Mouse (Mus musculus): ENCODE measurements at regions not wholly inside any gene's neighbourhood (a gene's known extent, or its start where the extent isn't known, plus 50 kb on each side); places are given as distances from the start of the nearest gene placed in this dataset.

GRCm38 (mm10) chr13:83068588-83068987, 435.2 kb upstream of the Mef2c start:
- H3K27me3 ChIP-seq (ENCODE audit: control insufficient read depth, insufficient read depth, low read length): no peaks in the 10 kb centered on the region
- H3K4me1 ChIP-seq (ENCODE audit: control insufficient read depth, insufficient read depth, low read length): no peaks in the 10 kb centered on the region
- H3K9ac ChIP-seq (ENCODE audit: low read depth, low read length): no peak overlapping the region
- 28% methylated on average over 1 of the region's 1 CpGs for WGBS (ENCODE audit: insufficient replicate concordance)
- no peak for ATAC-seq (replicated peaks; ENCODE audit: insufficient number of reproducible peaks, low FRiP score, low TSS enrichment)
- no peak overlapping the region for H3K27ac ChIP-seq (ENCODE audit: low read depth, low read length)
- H3K4me2 ChIP-seq: no peak overlapping the region
- no peaks in the 10 kb centered on the region for H3K9me3 ChIP-seq (replicated peaks; ENCODE audit: control insufficient read depth, low read length)
- no peaks in the 10 kb centered on the region for H3K36me3 ChIP-seq (ENCODE audit: control insufficient read depth, insufficient read depth, low read length)
- no peak overlapping the region for H3K4me3 ChIP-seq (ENCODE audit: low read depth, low read length)

GRCm38 (mm10) chr13:83069293-83069692, 434.5 kb upstream of the Mef2c start:
- H3K9ac ChIP-seq (ENCODE audit: low read depth, low read length): no peak overlapping the region
- no peaks in the 10 kb centered on the region for H3K27me3 ChIP-seq (ENCODE audit: control insufficient read depth, insufficient read depth, low read length)
- no peaks in the 10 kb centered on the region for H3K9me3 ChIP-seq (replicated peaks; ENCODE audit: control insufficient read depth, low read length)
- H3K4me3 ChIP-seq (ENCODE audit: low read depth, low read length): no peak overlapping the region
- no peak overlapping the region for H3K27ac ChIP-seq (ENCODE audit: low read depth, low read length)
- no peaks in the 10 kb centered on the region for H3K4me1 ChIP-seq (ENCODE audit: control insufficient read depth, insufficient read depth, low read length)
- H3K4me2 ChIP-seq: no peak overlapping the region
- H3K36me3 ChIP-seq (ENCODE audit: control insufficient read depth, insufficient read depth, low read length): no peaks in the 10 kb centered on the region
- ATAC-seq (replicated peaks; ENCODE audit: insufficient number of reproducible peaks, low FRiP score, low TSS enrichment): no peak

DNA sequence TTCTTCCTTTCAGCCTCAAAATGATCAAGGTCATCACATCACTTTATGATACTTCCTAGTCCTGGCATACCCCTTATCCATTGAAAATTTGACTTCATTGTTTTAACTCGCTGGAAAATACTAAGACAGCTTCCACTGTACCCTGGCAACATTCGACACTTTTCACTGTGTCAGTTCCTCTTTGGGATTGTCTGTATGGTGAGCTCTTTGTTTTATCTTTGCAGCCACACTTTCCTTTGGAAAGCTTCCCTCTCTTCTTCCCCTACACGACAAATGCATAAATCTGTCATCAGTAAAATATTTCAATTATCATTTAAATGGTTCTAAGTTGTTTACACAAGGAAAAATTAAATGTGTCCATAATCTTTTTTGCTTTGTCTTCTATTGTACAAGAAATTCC, 431.8 kb upstream of the Mef2c start:
- H3K4me2 ChIP-seq: no peak overlapping the region
- no peaks in the 10 kb centered on the region for H3K4me1 ChIP-seq (ENCODE audit: control insufficient read depth, insufficient read depth, low read length)
- no peak for ATAC-seq (replicated peaks; ENCODE audit: insufficient number of reproducible peaks, low FRiP score, low TSS enrichment)
- no peak overlapping the region for H3K4me3 ChIP-seq (ENCODE audit: low read depth, low read length)
- WGBS (ENCODE audit: insufficient replicate concordance): 42% methylated on average over 3 of the region's 3 CpGs
- no peaks in the 10 kb centered on the region for H3K27me3 ChIP-seq (ENCODE audit: control insufficient read depth, insufficient read depth, low read length)
- H3K9me3 ChIP-seq (replicated peaks; ENCODE audit: control insufficient read depth, low read length): no peaks in the 10 kb centered on the region
- no peak overlapping the region for H3K9ac ChIP-seq (ENCODE audit: low read depth, low read length)
- H3K36me3 ChIP-seq (ENCODE audit: control insufficient read depth, insufficient read depth, low read length): no peaks in the 10 kb centered on the region
- no peak overlapping the region for H3K27ac ChIP-seq (ENCODE audit: low read depth, low read length)

- H3K36me3 ChIP-seq (ENCODE audit: control insufficient read depth, insufficient read depth, low read length): no peaks in the 10 kb centered on the region
- H3K4me2 ChIP-seq: no peak overlapping the region
- H3K4me1 ChIP-seq (ENCODE audit: control insufficient read depth, insufficient read depth, low read length): no peaks in the 10 kb centered on the region
- no peak overlapping the region for H3K27ac ChIP-seq (ENCODE audit: low read depth, low read length)
- no peaks in the 10 kb centered on the region for H3K27me3 ChIP-seq (ENCODE audit: control insufficient read depth, insufficient read depth, low read length)
- H3K4me3 ChIP-seq (ENCODE audit: low read depth, low read length): no peak overlapping the region
- H3K9ac ChIP-seq (ENCODE audit: low read depth, low read length): no peak overlapping the region
- no peak for ATAC-seq (replicated peaks; ENCODE audit: insufficient number of reproducible peaks, low FRiP score, low TSS enrichment)
- H3K9me3 ChIP-seq (replicated peaks; ENCODE audit: control insufficient read depth, low read length): no peaks in the 10 kb centered on the region
- WGBS (ENCODE audit: insufficient replicate concordance): 83% methylated on average over 6 of the region's 6 CpGs
These were observed 429.4 kb upstream of the Mef2c start for GRCm38 (mm10) chr13:83074219-83074965.

DNA sequence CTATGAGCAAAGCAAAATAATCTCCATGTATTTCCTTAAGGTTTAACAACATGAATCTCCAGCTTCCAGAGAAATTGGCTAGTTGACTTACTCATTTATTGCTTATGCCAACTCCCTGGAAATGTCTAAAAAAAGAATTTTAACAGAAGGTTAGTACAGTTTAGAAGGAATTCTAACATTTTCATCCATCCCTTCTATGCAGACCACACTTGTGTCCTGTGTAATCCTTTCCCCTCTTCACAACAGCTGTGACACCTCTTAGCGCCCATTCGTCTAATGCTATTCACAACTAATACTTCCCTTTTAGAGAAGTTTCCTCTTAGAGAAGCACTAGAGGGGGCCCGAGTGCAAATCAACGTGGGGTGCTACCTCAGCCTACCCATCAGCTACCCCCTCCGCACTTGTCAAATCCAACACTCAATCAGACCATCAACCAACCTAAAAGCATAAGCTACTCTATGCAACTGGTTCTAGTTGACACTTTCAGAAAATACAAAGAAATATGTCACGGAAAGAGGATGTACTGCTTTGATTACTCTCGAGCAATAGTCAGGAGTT, 428.4 kb upstream of the Mef2c start:
- no peak overlapping the region for H3K4me3 ChIP-seq (ENCODE audit: low read depth, low read length)
- no peak overlapping the region for H3K4me2 ChIP-seq
- no peak overlapping the region for H3K27ac ChIP-seq (ENCODE audit: low read depth, low read length)
- no peaks in the 10 kb centered on the region for H3K9me3 ChIP-seq (replicated peaks; ENCODE audit: control insufficient read depth, low read length)
- no peaks in the 10 kb centered on the region for H3K36me3 ChIP-seq (ENCODE audit: control insufficient read depth, insufficient read depth, low read length)
- no peak overlapping the region for H3K9ac ChIP-seq (ENCODE audit: low read depth, low read length)
- 56% methylated on average over 7 of the region's 7 CpGs for WGBS (ENCODE audit: insufficient replicate concordance)
- no peaks in the 10 kb centered on the region for H3K4me1 ChIP-seq (ENCODE audit: control insufficient read depth, insufficient read depth, low read length)
- no peak for ATAC-seq (replicated peaks; ENCODE audit: insufficient number of reproducible peaks, low FRiP score, low TSS enrichment)
- no peaks in the 10 kb centered on the region for H3K27me3 ChIP-seq (ENCODE audit: control insufficient read depth, insufficient read depth, low read length)

DNA sequence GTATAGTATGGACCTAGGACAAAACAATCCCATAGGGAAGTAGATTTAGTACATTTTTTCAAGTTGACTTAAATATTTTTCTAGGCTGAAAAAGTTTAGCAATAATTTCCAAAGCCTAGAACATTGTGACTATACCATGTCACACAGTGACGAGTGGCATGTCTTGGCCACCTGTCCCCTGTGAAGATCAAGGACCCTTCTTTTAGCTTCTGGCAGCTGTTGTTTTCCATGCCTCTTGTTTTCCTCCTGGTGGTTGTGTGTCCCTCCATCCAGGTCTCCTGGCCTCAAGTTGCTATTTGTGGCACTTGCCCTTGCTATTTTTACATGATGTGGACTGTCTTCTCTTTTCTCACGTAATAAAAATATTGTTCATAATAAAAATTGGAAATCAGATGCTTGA, 427.2 kb upstream of the Mef2c start:
- no peaks in the 10 kb centered on the region for H3K4me1 ChIP-seq (ENCODE audit: control insufficient read depth, insufficient read depth, low read length)
- no peak overlapping the region for H3K4me2 ChIP-seq
- no peak overlapping the region for H3K4me3 ChIP-seq (ENCODE audit: low read depth, low read length)
- no peak overlapping the region for H3K9ac ChIP-seq (ENCODE audit: low read depth, low read length)
- H3K36me3 ChIP-seq (ENCODE audit: control insufficient read depth, insufficient read depth, low read length): no peaks in the 10 kb centered on the region
- ATAC-seq (replicated peaks; ENCODE audit: insufficient number of reproducible peaks, low FRiP score, low TSS enrichment): no peak
- no peaks in the 10 kb centered on the region for H3K9me3 ChIP-seq (replicated peaks; ENCODE audit: control insufficient read depth, low read length)
- no peaks in the 10 kb centered on the region for H3K27me3 ChIP-seq (ENCODE audit: control insufficient read depth, insufficient read depth, low read length)
- H3K27ac ChIP-seq (ENCODE audit: low read depth, low read length): no peak overlapping the region
- 54% methylated on average over 2 of the region's 2 CpGs for WGBS (ENCODE audit: insufficient replicate concordance)

GRCm38 (mm10) chr13:83077085-83077484, 426.7 kb upstream of the Mef2c start:
- H3K36me3 ChIP-seq (ENCODE audit: control insufficient read depth, insufficient read depth, low read length): no peaks in the 10 kb centered on the region
- no peak overlapping the region for H3K27ac ChIP-seq (ENCODE audit: low read depth, low read length)
- H3K9me3 ChIP-seq (replicated peaks; ENCODE audit: control insufficient read depth, low read length): no peaks in the 10 kb centered on the region
- H3K27me3 ChIP-seq (ENCODE audit: control insufficient read depth, insufficient read depth, low read length): no peaks in the 10 kb centered on the region
- H3K4me3 ChIP-seq (ENCODE audit: low read depth, low read length): no peak overlapping the region
- no peak overlapping the region for H3K9ac ChIP-seq (ENCODE audit: low read depth, low read length)
- ATAC-seq (replicated peaks; ENCODE audit: insufficient number of reproducible peaks, low FRiP score, low TSS enrichment): no peak
- no peaks in the 10 kb centered on the region for H3K4me1 ChIP-seq (ENCODE audit: control insufficient read depth, insufficient read depth, low read length)
- WGBS (ENCODE audit: insufficient replicate concordance): 92% methylated on average over 1 of the region's 1 CpGs
- H3K4me2 ChIP-seq: no peak overlapping the region

DNA sequence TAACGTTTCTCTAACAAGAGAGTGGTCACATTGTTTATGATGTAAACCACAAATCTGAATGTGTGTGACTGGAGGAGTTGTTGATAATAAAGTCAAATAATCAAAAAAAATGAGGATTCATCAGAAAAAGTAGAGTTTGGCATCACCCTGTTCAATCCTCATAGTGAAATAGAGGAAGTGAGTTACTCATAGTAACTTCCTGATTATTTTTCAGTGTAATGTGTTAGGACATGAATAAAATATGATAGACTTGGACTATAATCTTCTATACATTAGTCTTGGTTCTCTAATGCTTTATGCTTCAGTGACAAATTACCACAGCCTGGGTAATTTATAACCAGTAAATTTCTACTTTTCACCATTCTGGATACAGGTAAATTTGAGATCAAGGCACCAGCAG, 424.5 kb upstream of the Mef2c start:
- Histone ChIP-seq H3K4me1 (ENCODE audit: control insufficient read depth, insufficient read depth, low read length) (no peaks in the 10 kb centered on the region), H3K9me3 (replicated peaks; ENCODE audit: control insufficient read depth, low read length) (no peaks in the 10 kb centered on the region), H3K9ac (ENCODE audit: low read depth, low read length) (no peak overlapping the region), H3K4me3 (ENCODE audit: low read depth, low read length) (no peak overlapping the region), H3K4me2 (no peak overlapping the region), H3K27ac (ENCODE audit: low read depth, low read length) (no peak overlapping the region), H3K27me3 (ENCODE audit: control insufficient read depth, insufficient read depth, low read length) (no peaks in the 10 kb centered on the region), H3K36me3 (ENCODE audit: control insufficient read depth, insufficient read depth, low read length) (no peaks in the 10 kb centered on the region)
- WGBS (ENCODE audit: insufficient replicate concordance): 55% methylated on average over 1 of the region's 1 CpGs
- ATAC-seq (replicated peaks; ENCODE audit: insufficient number of reproducible peaks, low FRiP score, low TSS enrichment): no peak

DNA sequence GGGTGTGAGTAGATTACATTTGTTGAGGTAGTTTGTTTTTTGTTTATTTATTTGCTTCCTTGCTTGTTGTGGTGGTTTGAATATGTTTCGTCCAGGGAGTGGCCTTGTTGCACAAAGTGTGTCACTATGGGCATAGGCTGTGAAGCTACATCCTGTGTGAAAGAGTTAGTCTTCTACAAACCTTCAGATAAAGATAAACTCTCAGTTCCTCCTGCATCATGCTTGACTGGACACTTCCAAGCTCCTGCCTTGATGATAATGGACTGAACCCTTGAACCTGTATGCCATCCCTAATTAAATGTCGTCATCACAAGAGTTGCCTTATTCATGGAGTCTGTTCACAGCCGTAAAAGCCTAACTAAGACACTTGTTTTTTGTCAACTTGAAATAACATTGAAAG, 418.9 kb upstream of the Mef2c start:
- Histone ChIP-seq H3K9me3 (replicated peaks; ENCODE audit: control insufficient read depth, low read length) (no peaks in the 10 kb centered on the region), H3K9ac (ENCODE audit: low read depth, low read length) (no peak overlapping the region), H3K4me2 (no peak overlapping the region), H3K4me1 (ENCODE audit: control insufficient read depth, insufficient read depth, low read length) (no peaks in the 10 kb centered on the region), H3K36me3 (ENCODE audit: control insufficient read depth, insufficient read depth, low read length) (no peaks in the 10 kb centered on the region), H3K4me3 (ENCODE audit: low read depth, low read length) (no peak overlapping the region), H3K27me3 (ENCODE audit: control insufficient read depth, insufficient read depth, low read length) (no peaks in the 10 kb centered on the region), H3K27ac (ENCODE audit: low read depth, low read length) (no peak overlapping the region)
- 77% methylated on average over 3 of the region's 3 CpGs for WGBS (ENCODE audit: insufficient replicate concordance)
- no peak for ATAC-seq (replicated peaks; ENCODE audit: insufficient number of reproducible peaks, low FRiP score, low TSS enrichment)

Measured in heart, embryonic 11.5 days (tissue).